Mouse (Mus musculus) G1E (cell line): ENCODE measurements around the gene Slc4a4.

Experiments
- CTCF ChIP-seq: IDR thresholded peaks from 2 replicates; pipeline ENCODE4 v1.5.1; 2012; ENCODE audit warnings: low read depth, low read length, inconsistent platforms, mixed read lengths
- GATA1 ChIP-seq: IDR thresholded peaks from 2 replicates; pipeline ENCODE4 v1.6.1; 2012; ENCODE audit warnings: borderline replicate concordance, low read length, inconsistent platforms, mixed read lengths
- TAL1 ChIP-seq: conservative IDR thresholded peaks from 2 replicates; pipeline ENCODE4 v1.6.1; 2012; ENCODE audit warnings: low read depth, low read length, inconsistent platforms, mixed read lengths

DNA sequence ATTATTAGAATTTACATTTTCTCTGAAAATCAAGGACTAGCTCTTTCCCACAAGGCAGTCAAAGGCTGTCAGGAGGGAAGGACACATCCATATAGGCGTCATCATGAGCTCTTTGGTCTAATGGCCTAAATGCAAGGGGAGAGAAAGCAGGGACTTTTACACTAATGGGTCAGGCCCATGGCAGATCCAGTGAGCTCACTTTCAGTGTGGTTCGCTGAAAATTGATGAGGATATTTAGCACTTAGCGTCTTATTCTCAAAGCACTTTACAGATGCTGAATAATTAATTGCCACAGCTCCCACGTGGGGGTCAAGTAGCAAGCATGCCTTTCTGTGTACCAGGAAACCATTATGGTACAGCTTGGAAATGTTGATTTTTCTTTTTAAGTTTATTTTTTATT lies 16.5 kb downstream of the Slc4a4 start:
- TF ChIP-seq CTCF (no peak), TAL1 (no peak), GATA1 (no peak)
